Mouse (Mus musculus) erythroblast, embryonic 14.5 days (primary cell): ENCODE results near the gene Aurkaip1. TPM values are rescaled to one million over a fixed set of nuclear protein-coding genes. Genes with fewer than 3 reads are reported as not detected.

ENCODE experiments used
- H3K27me3 ChIP-seq: 2 replicates; pipeline ENCODE4 v1.6.1; 2012; ENCODE audit warnings: inconsistent platforms; ENCODE audit not compliant: control insufficient read depth
- H3K36me3 ChIP-seq: 2 replicates; pipeline ENCODE4 v1.6.1; 2012; ENCODE audit warnings: mild to moderate bottlenecking, inconsistent platforms; ENCODE audit not compliant: control insufficient read depth
- H3K4me1 ChIP-seq: 2 replicates; pipeline ENCODE4 v1.6.1; 2012; ENCODE audit warnings: inconsistent platforms; ENCODE audit not compliant: control insufficient read depth
- H3K4me3 ChIP-seq: replicated peaks from 2 replicates; pipeline ENCODE3; 2012; ENCODE audit warnings: moderate library complexity, mild to moderate bottlenecking, inconsistent platforms
- H3K9me3 ChIP-seq: 2 replicates; pipeline ENCODE4 v1.6.1; 2012; ENCODE audit warnings: low read length, inconsistent platforms, mixed read lengths; ENCODE audit not compliant: control insufficient read depth
- GATA1 ChIP-seq: IDR thresholded peaks from 2 replicates; pipeline ENCODE4 v1.6.1; 2012; ENCODE audit warnings: low read length, inconsistent platforms, mixed read lengths
- TAL1 ChIP-seq: IDR thresholded peaks from 3 replicates; pipeline ENCODE4 v1.6.1; 2012; ENCODE audit warnings: low read length, inconsistent platforms, mixed read lengths
- polyA plus RNA-seq: library from polyadenylated mRNA; stranded (reverse); fragments of >175 nt; gene quantifications from 2 replicates; pipeline ENCODE4 v1.2.3, GENCODE M21; 2012

The Aurkaip1 gene
- polyA plus RNA-seq, 1 experiment: 40.5 TPM

GRCm38 (mm10) chr4:155837404-155838010, 6.4 kb downstream of the Aurkaip1 start:
- no peak for TF ChIP-seq TAL1
- no peak for TF ChIP-seq GATA1
- peaks cover 16% of the 10 kb centered on the region for H3K36me3 ChIP-seq
- H3K9me3 ChIP-seq: no peaks in the 10 kb centered on the region; the same call in 1 of the 2 replicates
- peaks cover 45% of the 10 kb centered on the region for H3K4me1 ChIP-seq
- no peak overlapping the region for H3K4me3 ChIP-seq
- H3K27me3 ChIP-seq: peaks cover 43% of the 10 kb centered on the region

DNA sequence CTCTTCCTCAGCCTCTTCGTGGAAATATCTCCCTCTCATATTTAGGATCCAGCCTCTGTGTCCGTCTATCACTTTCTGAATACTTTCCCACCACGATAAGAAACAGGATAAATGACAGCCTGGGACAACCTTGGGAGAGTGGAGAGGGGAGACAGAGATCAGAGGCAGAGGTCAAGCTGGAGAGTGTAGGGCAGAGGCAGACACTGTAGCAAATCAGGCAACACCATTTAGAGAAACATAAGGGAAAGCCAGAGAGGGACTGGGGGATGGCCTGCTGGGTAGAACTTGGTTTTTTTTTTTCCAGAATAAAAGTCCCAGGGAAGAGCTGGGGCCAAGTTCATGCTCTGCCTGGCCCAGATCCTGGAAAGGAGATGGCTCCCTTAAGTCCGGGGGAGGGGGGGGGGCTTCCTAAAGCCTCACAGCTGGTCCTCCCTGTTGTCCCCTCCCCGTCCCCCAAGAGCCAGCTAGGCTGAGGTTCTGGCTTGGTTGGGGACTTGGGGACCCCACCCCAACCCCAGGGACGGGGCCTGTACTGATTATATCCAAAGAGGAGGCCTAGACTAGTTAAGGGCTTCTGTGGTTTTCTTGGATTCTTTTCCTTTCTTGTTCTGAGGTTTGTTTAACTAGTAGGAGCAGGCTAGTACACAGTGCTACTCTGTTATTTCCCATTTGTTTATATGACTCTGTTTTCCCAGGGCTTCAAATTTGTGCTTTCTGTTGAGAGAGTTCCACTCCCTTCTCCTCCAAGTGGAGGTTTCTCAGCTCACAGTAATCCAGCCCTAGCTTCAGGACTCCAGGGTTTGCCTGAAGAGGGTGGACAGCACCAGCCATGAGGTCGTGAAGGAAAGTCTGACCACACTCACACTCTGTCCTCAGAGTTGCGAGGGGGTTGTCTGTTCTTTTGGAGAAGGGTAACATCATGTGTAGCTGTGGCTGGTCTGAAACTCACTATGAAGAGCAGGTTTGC, 7.4 kb downstream of the Aurkaip1 start:
- Histone ChIP-seq H3K4me3 (no peak overlapping the region), H3K36me3 (peaks cover 7% of the 10 kb centered on the region), H3K4me1 (peaks cover 35% of the 10 kb centered on the region), H3K9me3 (no peaks in the 10 kb centered on the region; the same call in 1 of the 2 replicates), H3K27me3 (peaks cover 53% of the 10 kb centered on the region)
- TF ChIP-seq TAL1 (no peak), GATA1 (no peak)

- Histone ChIP-seq H3K9me3 (no peaks in the 10 kb centered on the region; the same call in 1 of the 2 replicates), H3K27me3 (peaks cover 57% of the 10 kb centered on the region), H3K4me3 (peak within 1 kb of the TSS; percentile 65), H3K4me1 (peaks cover 27% of the 10 kb centered on the region), H3K36me3 (no peaks in the 10 kb centered on the region)
- TF ChIP-seq GATA1 (no peak), TAL1 (no peak)
Observed at GRCm38 (mm10) chr4:155839483-155839910, 8.4 kb downstream of the Aurkaip1 start, which contains the start of gene Mxra8. Mxra8 (plus strand) TSS chr4:155839680.

DNA sequence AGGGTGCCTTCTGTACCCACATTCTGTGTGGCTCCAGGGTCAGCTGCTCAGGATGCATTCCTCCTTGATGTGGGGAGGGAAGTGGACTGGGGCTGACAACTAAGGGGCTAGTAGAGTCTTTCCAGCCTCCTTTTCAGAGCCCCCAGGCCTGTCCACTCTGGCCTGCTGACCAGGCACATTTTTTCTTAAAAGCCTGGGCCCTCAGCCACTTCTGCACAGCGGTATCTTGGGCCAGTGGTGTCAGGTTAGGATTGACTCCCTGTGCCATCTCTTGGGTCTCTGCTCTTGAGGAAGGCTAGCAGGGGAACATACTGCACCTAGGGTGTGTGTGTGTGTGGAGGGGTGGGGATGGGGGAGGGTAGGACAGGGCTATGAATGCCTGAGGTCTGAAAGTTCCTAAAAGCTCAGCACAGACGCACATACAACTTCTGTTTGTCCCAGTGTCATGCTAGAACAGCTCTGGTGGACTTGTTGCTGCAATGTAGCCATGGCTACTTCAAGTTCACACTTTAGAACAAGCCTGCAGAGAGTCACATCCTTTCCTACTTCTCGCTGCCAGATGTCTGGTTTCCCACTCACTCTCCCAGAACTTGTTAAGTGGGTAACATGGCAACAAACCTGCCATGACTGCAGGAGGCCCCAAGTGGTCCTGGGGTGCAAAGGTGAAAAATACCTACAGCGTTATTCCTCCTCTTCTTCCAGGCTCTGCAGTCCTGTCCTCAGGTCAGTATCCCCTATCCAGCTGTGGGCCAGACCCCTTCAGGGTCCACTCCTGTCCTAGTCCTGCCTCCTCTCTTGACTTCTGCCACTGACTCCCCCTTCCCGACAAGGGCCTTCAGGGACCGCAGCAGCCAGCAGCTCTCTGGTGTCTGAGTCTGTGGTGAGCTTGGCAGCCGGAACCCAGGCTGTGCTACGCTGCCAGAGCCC, 9.3 kb downstream of the Aurkaip1 start:
- H3K36me3 ChIP-seq: no peaks in the 10 kb centered on the region
- H3K4me3 ChIP-seq: peak overlapping the region; percentile 65
- peaks cover 27% of the 10 kb centered on the region for H3K4me1 ChIP-seq
- no peak for TF ChIP-seq GATA1
- no peaks in the 10 kb centered on the region; the same call in 1 of the 2 replicates for H3K9me3 ChIP-seq
- peaks cover 57% of the 10 kb centered on the region for H3K27me3 ChIP-seq

GRCm38 (mm10) chr4:155841003-155841454, 10.0 kb downstream of the Aurkaip1 start:
- Histone ChIP-seq H3K36me3 (no peaks in the 10 kb centered on the region), H3K4me3 (peak overlapping the region; percentile 65)

GRCm38 (mm10) chr4:155841651-155842270, 10.7 kb downstream of the Aurkaip1 start:
- no peaks in the 10 kb centered on the region for H3K36me3 ChIP-seq
- peaks cover 61% of the 10 kb centered on the region for H3K27me3 ChIP-seq
- H3K4me1 ChIP-seq: peaks cover 32% of the 10 kb centered on the region
- H3K9me3 ChIP-seq: no peaks in the 10 kb centered on the region; the same call in 1 of the 2 replicates
- TF ChIP-seq TAL1 (no peak), GATA1 (no peak)
- peak overlapping the region; percentile 65 for H3K4me3 ChIP-seq

More at GRCm38 (mm10) chr4:155841003-155841454, 10.0 kb downstream of the Aurkaip1 start:
- no peak for TF ChIP-seq GATA1
- no peak for TF ChIP-seq TAL1
- H3K4me1 ChIP-seq: peaks cover 27% of the 10 kb centered on the region
- H3K9me3 ChIP-seq: no peaks in the 10 kb centered on the region; the same call in 1 of the 2 replicates
- H3K27me3 ChIP-seq: peaks cover 61% of the 10 kb centered on the region

DNA sequence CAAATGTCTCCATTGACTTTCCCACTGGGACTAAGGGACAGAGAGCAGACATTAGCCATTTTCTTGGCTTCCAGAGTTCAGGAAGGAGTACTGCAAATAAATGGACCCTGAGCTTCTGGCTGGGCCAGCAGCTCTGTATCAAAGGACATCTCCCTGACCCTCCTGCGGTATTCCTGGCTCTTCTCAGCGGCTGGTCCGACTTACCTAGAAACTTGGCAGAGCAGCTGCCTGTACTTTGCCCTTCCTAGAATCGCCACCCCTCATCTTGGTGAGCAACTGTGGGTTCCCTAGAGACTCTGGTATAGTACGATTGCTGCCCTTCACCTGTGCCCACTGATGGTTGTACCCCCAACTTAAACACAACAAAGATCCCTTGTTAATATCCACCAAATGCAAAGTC, 12.2 kb downstream of the Aurkaip1 start:
- no peaks in the 10 kb centered on the region for H3K36me3 ChIP-seq
- H3K4me3 ChIP-seq: no peak overlapping the region
- peaks cover 43% of the 10 kb centered on the region for H3K4me1 ChIP-seq
- peaks cover 55% of the 10 kb centered on the region for H3K27me3 ChIP-seq
- TF ChIP-seq TAL1 (no peak), GATA1 (no peak)
- H3K9me3 ChIP-seq: no peaks in the 10 kb centered on the region; the same call in 1 of the 2 replicates
